Mouse (Mus musculus): ENCODE data around the gene Gm9573. TPM values are rescaled to one million over a fixed set of nuclear protein-coding genes. Genes with fewer than 3 reads are reported as not detected.

Gene Gm9573
- polyA plus RNA-seq, 1 experiment, result not detected

DNA sequence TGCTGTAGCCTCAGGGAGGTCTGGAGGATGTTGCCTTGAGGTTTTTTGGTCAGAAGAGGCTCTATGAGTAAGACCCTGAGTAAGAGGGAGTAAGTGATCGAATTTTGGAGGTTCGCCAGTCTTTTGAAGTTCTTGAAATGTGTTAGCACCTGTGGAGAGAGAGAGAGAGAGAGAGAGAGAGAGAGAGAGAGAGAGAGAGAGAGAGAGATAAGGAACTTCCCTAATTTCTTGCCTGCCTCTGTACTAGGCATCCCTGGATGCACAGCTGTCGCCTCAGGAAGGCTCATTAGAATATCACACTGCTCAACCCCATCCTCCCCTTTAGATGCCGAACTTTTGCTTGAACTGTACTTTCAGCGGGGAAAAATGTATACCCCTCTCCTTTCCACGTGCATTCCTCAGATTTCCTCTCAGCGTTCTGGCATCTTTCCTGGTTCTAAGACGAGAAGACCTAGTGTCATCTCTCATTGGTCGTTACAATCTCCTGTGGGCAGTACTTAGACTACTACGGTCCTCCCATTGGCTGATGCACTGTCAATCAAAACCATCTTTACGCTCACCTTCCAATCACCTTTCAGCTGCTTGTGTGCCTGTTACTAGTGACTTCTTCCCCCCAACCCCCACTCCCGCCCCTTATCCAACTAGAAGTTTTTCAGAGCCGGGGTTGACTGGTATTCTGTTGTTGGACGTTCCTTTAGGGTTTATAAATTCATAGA is 12.2 kb upstream of the Gm9573 start:
- Histone ChIP-seq H3K79me2 (ENCODE audit: control insufficient read depth, insufficient read depth) (no peaks in the 10 kb centered on the region), H3ac (ENCODE audit: control insufficient read depth, insufficient read length) (no peak overlapping the region), H3K27me3 (ENCODE audit: control insufficient read depth, insufficient read depth, insufficient read length) (peaks cover 9% of the 10 kb centered on the region), H3K4me3 (no peak overlapping the region), H3K36me3 (ENCODE audit: control insufficient read depth, insufficient read depth) (no peaks in the 10 kb centered on the region), H3K4me2 (ENCODE audit: low read depth) (peak overlapping the region; percentile 8)
- no peak for TF ChIP-seq E2F4 (IDR thresholded peaks at IDR 0.05; ENCODE audit: insufficient read depth)
- no peak for TF ChIP-seq POLR2A (IDR thresholded peaks at IDR 0.05; ENCODE audit: insufficient read length, low read depth)
- TF ChIP-seq MYOD1 (IDR thresholded peaks at IDR 0.05; ENCODE audit: control insufficient read depth in 1 of 3, insufficient read length in 2 of 3, low read depth in 2 of 3), result no peak
- no peak for TF ChIP-seq MYOG (IDR thresholded peaks at IDR 0.05; ENCODE audit: control insufficient read depth in 1 of 3, insufficient read depth in 1 of 3, insufficient read length in 2 of 3, low read depth in 2 of 3)
- TF ChIP-seq TCF12 (IDR thresholded peaks at IDR 0.05; ENCODE audit: insufficient read depth, poor library complexity, severe bottlenecking), result no peak
- no peak for TF ChIP-seq REST (IDR thresholded peaks at IDR 0.05; ENCODE audit: insufficient read depth, insufficient read length)
- no peak for TF ChIP-seq USF1 (IDR thresholded peaks at IDR 0.05; ENCODE audit: low read depth)
- TF ChIP-seq TCF3 (IDR thresholded peaks at IDR 0.05; ENCODE audit: insufficient read length, low read depth), result no peak
- TF ChIP-seq MAX (IDR thresholded peaks at IDR 0.05; ENCODE audit: low read depth), result no peak
- TF ChIP-seq CEBPB (IDR thresholded peaks at IDR 0.05; ENCODE audit: insufficient read depth, poor library complexity, severe bottlenecking), result no peak
- TF ChIP-seq SRF (IDR thresholded peaks at IDR 0.05; ENCODE audit: control insufficient read depth, insufficient read length, low read depth), result no peak
- TF ChIP-seq POLR2AphosphoS2 (IDR thresholded peaks at IDR 0.05; ENCODE audit: insufficient read length, low read depth), result no peak

- Histone ChIP-seq H3K36me3 (ENCODE audit: control insufficient read depth, insufficient read depth) (no peaks in the 10 kb centered on the region), H3K4me2 (ENCODE audit: low read depth) (peak overlapping the region; percentile 38), H3K27me3 (ENCODE audit: control insufficient read depth, insufficient read depth, insufficient read length) (peaks cover 15% of the 10 kb centered on the region), H3K4me3 (peak overlapping the region; percentile 7), H3K79me2 (ENCODE audit: control insufficient read depth, insufficient read depth) (no peaks in the 10 kb centered on the region), H3ac (ENCODE audit: control insufficient read depth, insufficient read length) (no peak overlapping the region)
- no peak for TF ChIP-seq TCF3 (IDR thresholded peaks at IDR 0.05; ENCODE audit: insufficient read length, low read depth)
- TF ChIP-seq MAX (IDR thresholded peaks at IDR 0.05; ENCODE audit: low read depth), result no peak
- no peak for TF ChIP-seq TCF12 (IDR thresholded peaks at IDR 0.05; ENCODE audit: insufficient read depth, poor library complexity, severe bottlenecking)
- no peak for TF ChIP-seq POLR2AphosphoS2 (IDR thresholded peaks at IDR 0.05; ENCODE audit: insufficient read length, low read depth)
- TF ChIP-seq CEBPB (IDR thresholded peaks at IDR 0.05; ENCODE audit: insufficient read depth, poor library complexity, severe bottlenecking), result no peak
- no peak for TF ChIP-seq POLR2A (IDR thresholded peaks at IDR 0.05; ENCODE audit: insufficient read length, low read depth)
- no peak for TF ChIP-seq REST (IDR thresholded peaks at IDR 0.05; ENCODE audit: insufficient read depth, insufficient read length)
- no peak for TF ChIP-seq MYOD1 (IDR thresholded peaks at IDR 0.05; ENCODE audit: control insufficient read depth in 1 of 3, insufficient read length in 2 of 3, low read depth in 2 of 3)
- no peak for TF ChIP-seq USF1 (IDR thresholded peaks at IDR 0.05; ENCODE audit: low read depth)
- no peak for TF ChIP-seq SRF (IDR thresholded peaks at IDR 0.05; ENCODE audit: control insufficient read depth, insufficient read length, low read depth)
- TF ChIP-seq E2F4 (IDR thresholded peaks at IDR 0.05; ENCODE audit: insufficient read depth), result no peak
- no peak for TF ChIP-seq MYOG (IDR thresholded peaks at IDR 0.05; ENCODE audit: control insufficient read depth in 1 of 3, insufficient read depth in 1 of 3, insufficient read length in 2 of 3, low read depth in 2 of 3)
Observed at GRCm38 (mm10) chr17:35636363-35636762, 9.9 kb upstream of the Gm9573 start.

DNA sequence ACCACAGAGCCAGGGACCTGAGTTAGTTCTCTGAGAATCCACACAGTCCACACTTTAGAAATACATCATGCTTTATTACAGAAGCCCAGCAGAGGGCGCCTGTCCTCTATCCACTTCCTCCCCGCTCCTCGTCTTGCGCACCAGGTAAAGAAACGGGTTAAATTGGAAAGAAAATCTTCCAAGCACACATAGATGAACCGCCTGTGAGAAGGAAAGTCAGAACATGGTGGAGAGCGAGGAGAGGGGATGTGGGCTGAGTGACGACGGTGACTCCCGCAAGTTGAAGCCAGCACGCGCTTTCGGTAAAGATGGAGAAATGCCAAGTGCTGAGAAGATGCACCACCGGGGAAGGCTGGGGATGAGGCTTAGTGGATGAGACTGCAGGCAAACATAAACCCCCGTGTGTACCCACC is 9.3 kb upstream of the Gm9573 start:
- Histone ChIP-seq H3K27me3 (ENCODE audit: control insufficient read depth, insufficient read depth, insufficient read length) (peaks cover 16% of the 10 kb centered on the region), H3K4me3 (peak overlapping the region; percentile 7), H3K79me2 (ENCODE audit: control insufficient read depth, insufficient read depth) (no peaks in the 10 kb centered on the region), H3ac (ENCODE audit: control insufficient read depth, insufficient read length) (no peak overlapping the region), H3K36me3 (ENCODE audit: control insufficient read depth, insufficient read depth) (no peaks in the 10 kb centered on the region), H3K4me2 (ENCODE audit: low read depth) (peak overlapping the region; percentile 84)
- no peak for TF ChIP-seq MAX (IDR thresholded peaks at IDR 0.05; ENCODE audit: low read depth)
- no peak for TF ChIP-seq SRF (IDR thresholded peaks at IDR 0.05; ENCODE audit: control insufficient read depth, insufficient read length, low read depth)
- TF ChIP-seq MYOD1 (IDR thresholded peaks at IDR 0.05; ENCODE audit: control insufficient read depth in 1 of 3, insufficient read length in 2 of 3, low read depth in 2 of 3), result no peak
- TF ChIP-seq POLR2AphosphoS2 (IDR thresholded peaks at IDR 0.05; ENCODE audit: insufficient read length, low read depth), result no peak
- no peak for TF ChIP-seq TCF3 (IDR thresholded peaks at IDR 0.05; ENCODE audit: insufficient read length, low read depth)
- TF ChIP-seq REST (IDR thresholded peaks at IDR 0.05; ENCODE audit: insufficient read depth, insufficient read length), result no peak
- no peak for TF ChIP-seq E2F4 (IDR thresholded peaks at IDR 0.05; ENCODE audit: insufficient read depth)
- TF ChIP-seq POLR2A (IDR thresholded peaks at IDR 0.05; ENCODE audit: insufficient read length, low read depth), result no peak
- no peak for TF ChIP-seq MYOG (IDR thresholded peaks at IDR 0.05; ENCODE audit: control insufficient read depth in 1 of 3, insufficient read depth in 1 of 3, insufficient read length in 2 of 3, low read depth in 2 of 3)
- no peak for TF ChIP-seq TCF12 (IDR thresholded peaks at IDR 0.05; ENCODE audit: insufficient read depth, poor library complexity, severe bottlenecking)

DNA sequence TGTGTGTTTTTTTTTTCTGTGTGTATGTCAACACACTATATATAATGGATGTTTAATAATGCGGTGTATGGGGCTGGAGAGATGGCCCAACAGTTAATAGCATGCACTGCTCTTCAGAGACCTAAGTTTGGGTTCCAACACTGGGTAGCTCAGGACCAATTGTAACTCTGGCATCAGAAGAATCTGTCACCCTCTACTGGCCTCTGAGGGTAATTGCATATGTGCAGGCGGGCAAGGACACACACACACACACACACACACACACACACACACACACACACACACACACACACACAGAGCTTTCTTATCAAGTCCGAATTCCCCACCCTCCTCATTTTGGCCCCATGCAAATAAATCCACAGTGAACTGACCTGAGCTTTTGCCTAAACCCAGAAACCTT is 8.8 kb upstream of the Gm9573 start:
- TF ChIP-seq POLR2A (IDR thresholded peaks at IDR 0.05; ENCODE audit: insufficient read length, low read depth) (no peak), CEBPB (IDR thresholded peaks at IDR 0.05; ENCODE audit: insufficient read depth, poor library complexity, severe bottlenecking) (no peak), SRF (IDR thresholded peaks at IDR 0.05; ENCODE audit: control insufficient read depth, insufficient read length, low read depth) (no peak), USF1 (IDR thresholded peaks at IDR 0.05; ENCODE audit: low read depth) (no peak), REST (IDR thresholded peaks at IDR 0.05; ENCODE audit: insufficient read depth, insufficient read length) (no peak), MAX (IDR thresholded peaks at IDR 0.05; ENCODE audit: low read depth) (no peak), MYOG (IDR thresholded peaks at IDR 0.05; ENCODE audit: control insufficient read depth in 1 of 3, insufficient read depth in 1 of 3, insufficient read length in 2 of 3, low read depth in 2 of 3) (no peak)
- Histone ChIP-seq H3K4me2 (ENCODE audit: low read depth) (no peak overlapping the region), H3K36me3 (ENCODE audit: control insufficient read depth, insufficient read depth) (no peaks in the 10 kb centered on the region), H3K27me3 (ENCODE audit: control insufficient read depth, insufficient read depth, insufficient read length) (peaks cover 16% of the 10 kb centered on the region), H3K79me2 (ENCODE audit: control insufficient read depth, insufficient read depth) (no peaks in the 10 kb centered on the region), H3ac (ENCODE audit: control insufficient read depth, insufficient read length) (no peak overlapping the region), H3K4me3 (peak overlapping the region; percentile 7)
